In the genomic region with DNA sequence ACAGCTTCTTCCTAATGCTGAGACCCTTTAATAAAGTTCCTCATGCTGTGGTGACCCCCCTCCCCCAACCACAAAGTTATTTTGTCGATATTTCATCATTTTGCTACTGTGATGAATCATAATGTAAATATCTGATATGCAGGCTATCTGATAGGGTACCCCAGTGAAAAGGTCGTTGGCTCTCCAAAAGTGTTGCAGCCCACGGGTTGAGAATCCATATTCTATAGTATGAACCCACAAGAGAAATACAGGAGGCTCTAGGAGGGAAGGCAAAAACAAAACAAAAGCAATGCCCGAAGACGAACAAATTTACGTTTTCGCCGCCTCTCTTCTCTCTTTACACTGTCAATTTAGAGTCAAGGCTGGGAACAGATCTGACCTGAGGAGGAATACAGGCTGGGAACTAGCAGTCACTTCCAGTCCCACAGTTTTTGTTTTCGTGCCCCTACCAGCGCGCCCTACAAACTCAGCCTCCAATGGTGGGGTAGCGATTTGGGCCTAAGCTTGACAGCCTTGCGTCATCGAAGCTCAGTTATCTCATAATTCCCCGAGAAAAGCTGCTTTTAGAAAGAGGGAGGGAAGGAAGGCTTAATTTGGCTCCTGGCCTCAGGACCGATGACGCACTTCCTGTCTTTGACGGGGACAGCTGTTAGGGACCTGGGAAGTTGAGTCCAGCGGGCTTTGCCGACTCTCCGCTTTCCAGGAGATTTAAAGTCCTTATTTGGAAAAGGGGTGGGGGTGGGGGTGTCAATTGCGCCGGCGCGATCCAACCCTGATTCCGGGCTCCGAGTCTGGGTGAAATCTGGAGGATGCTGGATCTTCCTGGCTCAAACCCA, we compare ENCODE assay signal across 8 mouse cellular contexts. TPM values are rescaled to one million over a fixed set of nuclear protein-coding genes. Genes with fewer than 3 reads are reported as not detected.
DNase-seq lines count a peak whose midpoint lies in the region; ATAC-seq and TF ChIP-seq lines count a peak whose summit lies in the region.

No protein-coding gene starts in this region.

- H3K4me3 ChIP-seq in hindbrain, embryonic 11.5 days (ENCODE audit: low read depth, low read length): peak overlapping the region; percentile 35
- peak overlapping the region; percentile 49 for H3K4me3 ChIP-seq in lung, embryonic 16.5 days (ENCODE audit: low read length)
- peak overlapping the region; percentile 50 for H3K4me3 ChIP-seq in thymus, adult 2 months (ENCODE audit: control insufficient read depth, insufficient read depth, low read length)

- peak; percentile 94 for ATAC-seq in hindbrain, embryonic 11.5 days (ENCODE audit: low FRiP score)
- peak; percentile 99 for ATAC-seq in lung, embryonic 16.5 days (ENCODE audit: low read depth)

- WGBS in hindbrain, embryonic 11.5 days: 4% methylated on average over 27 of the region's 27 CpGs
- 2% methylated on average over 27 of the region's 27 CpGs for WGBS in lung, embryonic 16.5 days
- WGBS in thymus, adult 2 months: 6% methylated on average over 27 of the region's 27 CpGs

- no peaks in the 10 kb centered on the region for H3K27me3 ChIP-seq in hindbrain, embryonic 11.5 days (ENCODE audit: control insufficient read depth, insufficient read depth, low read length)
- no peaks in the 10 kb centered on the region for H3K27me3 ChIP-seq in lung, embryonic 16.5 days (ENCODE audit: control insufficient read depth, insufficient read depth, low read depth, low read length)
- H3K27me3 ChIP-seq in thymus, adult 2 months (ENCODE audit: control insufficient read depth, insufficient read depth, low read length): no peaks in the 10 kb centered on the region

- H3K9ac ChIP-seq in hindbrain, embryonic 11.5 days (ENCODE audit: low read depth, low read length): peak overlapping the region; percentile 57
- peak overlapping the region; percentile 63 for H3K9ac ChIP-seq in lung, embryonic 16.5 days (ENCODE audit: low read length)

- no peak for TF ChIP-seq CTCF in thymus, adult 2 months (IDR thresholded peaks at IDR 0.05; ENCODE audit: borderline replicate concordance, control insufficient read depth, extremely low read depth, insufficient read depth, low read length, poor library complexity)

- TF ChIP-seq POLR2A in thymus, adult 2 months (IDR thresholded peaks at IDR 0.05; ENCODE audit: control insufficient read depth, extremely low read depth, insufficient read depth, low read length, poor library complexity): no peak

- H3K36me3 ChIP-seq in hindbrain, embryonic 11.5 days (ENCODE audit: control insufficient read depth, insufficient read depth, low read length): no peaks in the 10 kb centered on the region
- H3K36me3 ChIP-seq in lung, embryonic 16.5 days (ENCODE audit: control insufficient read depth, insufficient read depth, low read length): no peaks in the 10 kb centered on the region
- H3K36me3 ChIP-seq in thymus, adult 2 months (ENCODE audit: control insufficient read depth, insufficient read depth, low read length): no peaks in the 10 kb centered on the region

- no peaks in the 10 kb centered on the region for H3K9me3 ChIP-seq in hindbrain, embryonic 11.5 days (ENCODE audit: control insufficient read depth, low read length)
- H3K9me3 ChIP-seq in lung, embryonic 16.5 days (ENCODE audit: control insufficient read depth, low read length): no peaks in the 10 kb centered on the region

- H3K27ac ChIP-seq in hindbrain, embryonic 11.5 days (ENCODE audit: low read depth, low read length): 0 out of 2 replicates have a peak overlapping the region, but pooled peaks have one; percentile 4
- peak overlapping the region; percentile 34 for H3K27ac ChIP-seq in lung, embryonic 16.5 days (ENCODE audit: low read length)
- no peak overlapping the region for H3K27ac ChIP-seq in thymus, adult 2 months (ENCODE audit: control insufficient read depth, insufficient read depth, low read length)

- no peaks in the 10 kb centered on the region for H3K4me1 ChIP-seq in hindbrain, embryonic 11.5 days (replicated peaks; ENCODE audit: control insufficient read depth, insufficient read depth, low read length)
- H3K4me1 ChIP-seq in lung, embryonic 16.5 days (replicated peaks; ENCODE audit: control insufficient read depth, insufficient read depth, low read length): peaks cover 3% of the 10 kb centered on the region
- H3K4me1 ChIP-seq in thymus, adult 2 months (replicated peaks; ENCODE audit: control insufficient read depth, insufficient read depth, low read length): peaks cover 6% of the 10 kb centered on the region

- H3K4me2 ChIP-seq in hindbrain, embryonic 11.5 days (replicated peaks; ENCODE audit: low read depth, low read length): peak overlapping the region; percentile 74
- peak overlapping the region; percentile 71 for H3K4me2 ChIP-seq in lung, embryonic 16.5 days (ENCODE audit: low read depth, low read length)

- DNase-seq in R1 (ENCODE audit: low read depth, low spot score): peak; percentile 93
- peak; percentile 86 to 87 for DNase-seq in cerebellum, postnatal 14 days
- peak; percentile 77 to 81 for DNase-seq in frontal cortex, postnatal 10 days (ENCODE audit: low spot score in 2 of 2)
- peak; percentile 80 for DNase-seq in hindbrain, embryonic 11.5 days (ENCODE audit: low spot score)
- peak; percentile 92 for DNase-seq in layer of hippocampus, adult 9-11 months
- peak; percentile 80 for DNase-seq in ovary, adult 18-20 months (ENCODE audit: low spot score)
- DNase-seq in thymus, adult 2 months: peak; percentile 36

RNA-seq across cellular contexts. Expression of gene Zkscan3, which starts 5.6 kb away (rescaled TPM):
- polyA plus RNA-seq in hindbrain, embryonic 11.5 days (2014; fragmentation: Nextera tagmentation; extraction: Ambion mirVana): 84.8 and 90.5 TPM in 2 replicates
- polyA plus RNA-seq in lung, embryonic 16.5 days (2015; fragmentation: Nextera tagmentation; extraction: Ambion mirVana): 84.4 and 85.3 TPM in 2 replicates
- 24.8 and 30.4 TPM in 2 replicates for polyA plus RNA-seq in thymus, adult 2 months (2012; rRNA removed)

RNA-seq across cellular contexts. Expression of gene Pgbd1, which starts 32.7 kb away (rescaled TPM):
- polyA plus RNA-seq in hindbrain, embryonic 11.5 days (2014; fragmentation: Nextera tagmentation; extraction: Ambion mirVana): 5.9 and 6.0 TPM in 2 replicates
- 3.3 and 3.7 TPM in 2 replicates for polyA plus RNA-seq in lung, embryonic 16.5 days (2015; fragmentation: Nextera tagmentation; extraction: Ambion mirVana)
- polyA plus RNA-seq in thymus, adult 2 months (2012; rRNA removed): 0.36 and 0.55 TPM in 2 replicates

RNA-seq across cellular contexts. Expression of gene Zscan26, which starts 45.3 kb away (rescaled TPM):
- polyA plus RNA-seq in hindbrain, embryonic 11.5 days (2014; fragmentation: Nextera tagmentation; extraction: Ambion mirVana): 18.4 and 21.0 TPM in 2 replicates
- 35.1 and 39.0 TPM in 2 replicates for polyA plus RNA-seq in lung, embryonic 16.5 days (2015; fragmentation: Nextera tagmentation; extraction: Ambion mirVana)
- 8.2 and 11.3 TPM in 2 replicates for polyA plus RNA-seq in thymus, adult 2 months (2012; rRNA removed)

RNA-seq across cellular contexts. Expression of gene Zscan12, which starts 45.6 kb away (rescaled TPM):
- 18.7 and 20.3 TPM in 2 replicates for polyA plus RNA-seq in hindbrain, embryonic 11.5 days (2014; fragmentation: Nextera tagmentation; extraction: Ambion mirVana)
- 11.5 and 11.7 TPM in 2 replicates for polyA plus RNA-seq in lung, embryonic 16.5 days (2015; fragmentation: Nextera tagmentation; extraction: Ambion mirVana)
- polyA plus RNA-seq in thymus, adult 2 months (2012; rRNA removed): 1.5 and 1.6 TPM in 2 replicates

Comparison
In these comparisons a context has a peak if more than half of its experiments do, and no peak if none do; other contexts are left out.
1. DNase-seq: peak in every context shown above with its lines; median percentile 93 in R1; 92 in layer of hippocampus, adult 9-11 months; 86 in cerebellum, postnatal 14 days; 80 in hindbrain, embryonic 11.5 days; 80 in ovary, adult 18-20 months; 79 in frontal cortex, postnatal 10 days; 36 in thymus, adult 2 months.